Mouse (Mus musculus): ENCODE results near the gene Uhmk1.
A peak's percentile ranks its signal among the peaks of the same experiment; 100 is the strongest.

DNA sequence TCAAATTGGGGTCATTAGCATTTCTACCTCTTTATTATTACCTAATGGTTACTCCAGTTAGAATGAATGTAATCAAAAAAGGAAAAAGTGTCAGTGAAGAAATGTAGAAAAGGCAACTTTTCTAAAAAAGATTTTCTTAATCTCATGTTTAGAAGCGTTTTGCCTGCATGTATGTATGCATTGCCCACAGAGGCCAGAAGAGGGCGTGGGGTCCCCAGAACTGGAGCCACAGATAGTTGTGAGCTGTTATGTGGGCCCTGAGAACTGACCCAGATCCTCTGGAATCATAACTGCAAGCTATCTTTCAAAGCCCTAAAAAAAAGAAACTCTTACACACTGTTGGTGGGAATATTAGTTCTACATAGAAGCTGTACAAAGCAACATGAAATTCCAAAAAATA lies 59.9 kb downstream of the Uhmk1 start:
- peak; percentile 14; the same call in 1 of the 2 replicates for TF ChIP-seq CTCF (IDR thresholded peaks at IDR 0.05; ENCODE audit: low read depth)
- no peak for TF ChIP-seq EP300 (IDR thresholded peaks at IDR 0.05; ENCODE audit: low read depth)
